Mouse (Mus musculus): ENCODE data around the gene Maml2.

Gene Maml2

GRCm38 (mm10) chr9:13446236-13446635, 148.5 kb downstream of the Maml2 start:
- DNase-seq (ENCODE audit: low read depth in 2 of 2, low spot score in 2 of 2): peak; percentile 64 to 69

GRCm38 (mm10) chr9:13446703-13447285, 149.0 kb downstream of the Maml2 start, which contains the start of gene Gm17571:
TSS of gene Gm17571 (minus strand) at chr9:13446753.
- no peak for DNase-seq (ENCODE audit: low read depth in 2 of 2, low spot score in 2 of 2)

- no peak for DNase-seq (ENCODE audit: low read depth in 2 of 2, low spot score in 2 of 2)
Observed at GRCm38 (mm10) chr9:13448716-13449115, 151.0 kb downstream of the Maml2 start.

GRCm38 (mm10) chr9:13454651-13455123, 156.9 kb downstream of the Maml2 start:
- DNase-seq (ENCODE audit: low read depth in 2 of 2, low spot score in 2 of 2): no peak

GRCm38 (mm10) chr9:13455231-13455630, 157.5 kb downstream of the Maml2 start:
- no peak for DNase-seq (ENCODE audit: low read depth in 2 of 2, low spot score in 2 of 2)

GRCm38 (mm10) chr9:13457774-13458173, 160.0 kb downstream of the Maml2 start:
- no peak for DNase-seq (ENCODE audit: low read depth in 2 of 2, low spot score in 2 of 2)

- DNase-seq (ENCODE audit: low read depth in 2 of 2, low spot score in 2 of 2): no peak
Observed at GRCm38 (mm10) chr9:13459371-13459770, 161.6 kb downstream of the Maml2 start.

- DNase-seq (ENCODE audit: low read depth in 2 of 2, low spot score in 2 of 2): no peak
Observed at GRCm38 (mm10) chr9:13460012-13460411, 162.3 kb downstream of the Maml2 start.

- DNase-seq (ENCODE audit: low read depth in 2 of 2, low spot score in 2 of 2): no peak
Observed at GRCm38 (mm10) chr9:13460926-13461325, 163.2 kb downstream of the Maml2 start.

GRCm38 (mm10) chr9:13465358-13466020, 167.7 kb downstream of the Maml2 start:
- DNase-seq (ENCODE audit: low read depth in 2 of 2, low spot score in 2 of 2): no peak

GRCm38 (mm10) chr9:13466351-13466750, 168.6 kb downstream of the Maml2 start:
- DNase-seq (ENCODE audit: low read depth in 2 of 2, low spot score in 2 of 2): peak; percentile 66 to 70

- DNase-seq (ENCODE audit: low read depth in 2 of 2, low spot score in 2 of 2): peak in 1 of 2 experiments; percentile 30
Observed at GRCm38 (mm10) chr9:13466816-13467215, 169.1 kb downstream of the Maml2 start.

GRCm38 (mm10) chr9:13467745-13468144, 170.0 kb downstream of the Maml2 start:
- DNase-seq (ENCODE audit: low read depth in 2 of 2, low spot score in 2 of 2): no peak

- DNase-seq (ENCODE audit: low read depth in 2 of 2, low spot score in 2 of 2): peak in 1 of 2 experiments; percentile 35
Observed at GRCm38 (mm10) chr9:13468778-13469177, 171.0 kb downstream of the Maml2 start.

- peak in 1 of 2 experiments; percentile 44 for DNase-seq (ENCODE audit: low read depth in 2 of 2, low spot score in 2 of 2)
Observed at GRCm38 (mm10) chr9:13470013-13470412, 172.3 kb downstream of the Maml2 start.

- no peak for DNase-seq (ENCODE audit: low read depth in 2 of 2, low spot score in 2 of 2)
Observed at GRCm38 (mm10) chr9:13474951-13475350, 177.2 kb downstream of the Maml2 start.

- no peak for DNase-seq (ENCODE audit: low read depth in 2 of 2, low spot score in 2 of 2)
Observed at GRCm38 (mm10) chr9:13479275-13479674, 181.5 kb downstream of the Maml2 start.

GRCm38 (mm10) chr9:13483199-13484068, 185.7 kb downstream of the Maml2 start:
- no peak for DNase-seq (ENCODE audit: low read depth in 2 of 2, low spot score in 2 of 2)

- no peak for DNase-seq (ENCODE audit: low read depth in 2 of 2, low spot score in 2 of 2)
Observed at GRCm38 (mm10) chr9:13484267-13485240, 186.8 kb downstream of the Maml2 start.

- no peak for DNase-seq (ENCODE audit: low read depth in 2 of 2, low spot score in 2 of 2)
Observed at GRCm38 (mm10) chr9:13485914-13486313, 188.2 kb downstream of the Maml2 start.
